Mouse (Mus musculus) ES-E14 (cell line): ENCODE data around the gene Marveld1. TPM values are rescaled to one million over a fixed set of nuclear protein-coding genes. Genes with fewer than 3 reads are reported as not detected.
A peak's percentile ranks its signal among the peaks of the same experiment; 100 is the strongest.

Source experiments
- DNase-seq: peaks from one replicate; pipeline ENCODE4 v3.0.0-alpha.2; 2013; ENCODE audit warnings: low read depth, low spot score
- H3K27ac ChIP-seq: 2 replicates; pipeline ENCODE4 v1.5.1; 2012; ENCODE audit warnings: low read depth, mild to moderate bottlenecking, low read length, moderate library complexity, mixed read lengths; ENCODE audit not compliant: poor library complexity, insufficient read depth, severe bottlenecking
- H3K36me3 ChIP-seq: 2 replicates; pipeline ENCODE4 v1.6.1; 2012; ENCODE audit warnings: mild to moderate bottlenecking, low read length, moderate library complexity, mixed read lengths; ENCODE audit not compliant: control insufficient read depth, poor library complexity, insufficient read depth, severe bottlenecking
- H3K4me1 ChIP-seq, 2 experiments: fragments of 150-350 bp in 1 of 2; sonication (generic) in 1 of 2; 2 replicates each; pipeline ENCODE4 v1.6.1; 2012; ENCODE audit warnings: low read length in 2 of 2, mild to moderate bottlenecking in 1 of 2, mixed read lengths in 1 of 2; ENCODE audit not compliant: control insufficient read depth in 2 of 2, insufficient read depth in 2 of 2, poor library complexity in 1 of 2
- H3K4me3 ChIP-seq, 2 experiments: fragments of 150-350 bp in 1 of 2; sonication (generic) in 1 of 2; 2 replicates each; pipeline ENCODE4 v1.5.1; 2012; ENCODE audit warnings: low read length in 2 of 2, low read depth in 1 of 2, mild to moderate bottlenecking in 1 of 2, mixed read lengths in 1 of 2; ENCODE audit not compliant: insufficient read depth in 1 of 2, poor library complexity in 1 of 2, severe bottlenecking in 1 of 2
- H3K9ac ChIP-seq: 2 replicates; pipeline ENCODE4 v1.6.1; 2012; ENCODE audit warnings: low read depth, mild to moderate bottlenecking, low read length, mixed read lengths; ENCODE audit not compliant: poor library complexity, insufficient read depth, severe bottlenecking
- H3K9me3 ChIP-seq: fragments of 150-350 bp; sonication (generic); 2 replicates; pipeline ENCODE4 v1.6.1; 2012; ENCODE audit warnings: low read depth, mild to moderate bottlenecking, low read length; ENCODE audit not compliant: control insufficient read depth, insufficient read depth
- CHD2 ChIP-seq: IDR thresholded peaks from 2 replicates; pipeline ENCODE4 v1.6.1; 2014; ENCODE audit warnings: mild to moderate bottlenecking, low read depth, low read length, inconsistent platforms
- HCFC1 ChIP-seq: IDR thresholded peaks from 2 replicates; pipeline ENCODE4 v1.6.1; 2012; ENCODE audit warnings: low read length, inconsistent platforms, borderline replicate concordance; ENCODE audit not compliant: insufficient read depth
- MAFK ChIP-seq: IDR thresholded peaks from 2 replicates; pipeline ENCODE4 v1.6.1; 2014; ENCODE audit warnings: mild to moderate bottlenecking, low read depth, low read length, inconsistent platforms; ENCODE audit not compliant: insufficient read depth
- ZC3H11A ChIP-seq: IDR thresholded peaks from 2 replicates; pipeline ENCODE4 v1.6.1; 2012; ENCODE audit warnings: low read depth, mild to moderate bottlenecking, inconsistent platforms, low read length, borderline replicate concordance
- ZNF384 ChIP-seq: IDR thresholded peaks from 2 replicates; pipeline ENCODE4 v1.6.1; 2012; ENCODE audit warnings: low read depth, low read length, inconsistent platforms
- in situ Hi-C, 2 experiments: fragments of 600-800 bp; cut with MboI; formaldehyde crosslinking; loops; one replicate each; pipeline ENCODE4 v1.15.1; 2025; ENCODE audit warnings: low sequenced_read_pairs in 2 of 2, inconsistent platforms in 1 of 2; ENCODE audit not compliant: unreplicated experiment in 2 of 2
- total RNA-seq: library from RNA; depleted of rRNA; stranded (reverse); fragments of 300-350 nt; gene quantifications from 2 replicates; pipeline ENCODE4 v1.2.3, GENCODE M21; 2012

The Marveld1 gene
- total RNA-seq, 1 experiment, result 39.8 TPM

GRCm38 (mm10) chr19:42144067-42144466, 3.1 kb upstream of the Marveld1 start:
- no peak for TF ChIP-seq HCFC1
- TF ChIP-seq MAFK, result no peak
- no peak for TF ChIP-seq ZNF384
- no peak for TF ChIP-seq CHD2
- no peak for TF ChIP-seq ZC3H11A
- DNase-seq, result no peak
- Histone ChIP-seq H3K4me3 (no peak overlapping the region), H3K9me3 (no peaks in the 10 kb centered on the region), H3K4me1 (peaks cover 8 to 13% of the 10 kb centered on the region in 2 experiments), H3K9ac (no peak overlapping the region), H3K27ac (no peak overlapping the region; the same call in 1 of the 2 replicates), H3K36me3 (no peaks in the 10 kb centered on the region)
- in situ Hi-C loops, result no loop called here

DNA sequence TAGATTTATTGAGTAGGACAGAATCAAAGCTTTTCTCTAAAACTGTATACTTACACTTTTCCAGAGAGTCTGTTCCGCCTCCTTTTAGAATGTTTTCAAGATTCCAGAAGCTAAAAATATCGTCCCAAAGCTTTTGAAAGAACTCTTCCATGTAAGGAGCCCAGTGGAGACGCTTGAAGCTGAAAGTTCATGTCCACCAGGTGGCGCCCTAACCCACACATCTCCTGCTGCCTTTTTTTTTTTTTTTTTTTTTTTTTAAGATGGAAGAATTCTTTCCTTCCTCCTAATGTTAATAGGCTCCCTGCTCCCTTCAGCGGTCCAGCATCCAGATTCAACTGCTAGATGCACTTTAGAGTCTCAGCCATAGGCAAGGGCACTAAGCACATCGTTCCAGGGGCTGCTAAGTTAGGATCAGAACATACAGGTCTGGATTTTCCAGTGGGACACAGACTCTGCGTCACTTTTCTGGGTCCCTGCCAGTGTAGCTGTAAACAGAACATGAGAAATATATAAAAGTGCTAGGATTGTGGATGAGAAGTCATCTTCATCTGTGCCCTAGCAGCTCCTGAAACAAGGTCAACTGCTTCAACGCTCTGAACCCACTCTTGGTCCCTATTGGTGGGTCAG, 2.5 kb upstream of the Marveld1 start:
- Histone ChIP-seq H3K9me3 (no peaks in the 10 kb centered on the region), H3K4me3 (no peak overlapping the region), H3K4me1 (peaks cover 8 to 16% of the 10 kb centered on the region in 2 experiments), H3K9ac (no peak overlapping the region), H3K27ac (no peak overlapping the region), H3K36me3 (no peaks in the 10 kb centered on the region)
- TF ChIP-seq ZNF384, result peak; percentile 99
- TF ChIP-seq ZC3H11A, result no peak
- no peak for TF ChIP-seq CHD2
- peak; percentile 46; the same call in 1 of the 2 replicates for TF ChIP-seq MAFK
- no peak; the same call in 1 of the 2 replicates for TF ChIP-seq HCFC1
- peak; percentile 89 for DNase-seq
- in situ Hi-C loops, result no loop called here

- peaks cover 8 to 19% of the 10 kb centered on the region in 2 experiments for H3K4me1 ChIP-seq
These were observed 2.0 kb upstream of the Marveld1 start for GRCm38 (mm10) chr19:42145210-42145609.

DNA sequence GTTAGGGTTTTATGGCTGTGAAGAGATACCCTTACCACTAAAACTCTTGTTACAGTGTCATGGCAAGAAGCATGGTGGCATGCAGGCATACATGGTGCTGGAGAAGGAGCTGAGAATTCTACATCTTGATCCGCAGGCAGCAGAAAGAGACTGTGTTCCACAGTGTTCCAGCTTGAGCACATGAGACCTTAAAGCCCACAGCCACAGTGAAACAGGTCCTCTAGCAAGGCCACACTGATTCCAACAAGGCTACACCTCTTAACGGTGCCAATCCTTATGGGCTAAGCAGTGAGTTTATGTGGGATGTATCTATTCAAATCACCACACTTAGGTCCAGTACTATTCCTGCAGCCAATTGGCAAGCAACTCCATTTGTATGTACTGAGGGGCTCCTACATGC, 1.5 kb upstream of the Marveld1 start:
- in situ Hi-C loops, result no loop called here
- no peak for DNase-seq
- Histone ChIP-seq H3K36me3 (0 out of 2 replicates have a peak, but pooled peaks cover 2% of the 10 kb centered on the region), H3K4me1 (peaks cover 8 to 17% of the 10 kb centered on the region in 2 experiments), H3K4me3 (no peak overlapping the region), H3K9me3 (no peaks in the 10 kb centered on the region), H3K9ac (no peak overlapping the region), H3K27ac (no peak overlapping the region)
- TF ChIP-seq ZC3H11A (no peak), MAFK (no peak), CHD2 (no peak), ZNF384 (no peak), HCFC1 (no peak)

More at GRCm38 (mm10) chr19:42145210-42145609, 2.0 kb upstream of the Marveld1 start:
- in situ Hi-C loops, result no loop called here
- Histone ChIP-seq H3K36me3 (no peaks in the 10 kb centered on the region), H3K9me3 (no peaks in the 10 kb centered on the region), H3K9ac (no peak overlapping the region), H3K27ac (no peak overlapping the region), H3K4me3 (no peak overlapping the region)
- no peak for DNase-seq
- no peak for TF ChIP-seq HCFC1
- TF ChIP-seq CHD2, result no peak
- no peak for TF ChIP-seq ZC3H11A
- no peak for TF ChIP-seq MAFK
- TF ChIP-seq ZNF384, result no peak
